Mouse (Mus musculus) 416B (cell line): ENCODE data around the gene St6galnac3.

Source experiments
- DNase-seq: peaks from one replicate; pipeline ENCODE4 v3.0.0; 2011; ENCODE audit warnings: low read depth

Gene St6galnac3

GRCm38 (mm10) chr3:153278249-153278648 is 446.7 kb downstream of the St6galnac3 start:
- no peak for DNase-seq

GRCm38 (mm10) chr3:153277389-153277999 is 447.5 kb downstream of the St6galnac3 start:
- DNase-seq, result no peak

DNA sequence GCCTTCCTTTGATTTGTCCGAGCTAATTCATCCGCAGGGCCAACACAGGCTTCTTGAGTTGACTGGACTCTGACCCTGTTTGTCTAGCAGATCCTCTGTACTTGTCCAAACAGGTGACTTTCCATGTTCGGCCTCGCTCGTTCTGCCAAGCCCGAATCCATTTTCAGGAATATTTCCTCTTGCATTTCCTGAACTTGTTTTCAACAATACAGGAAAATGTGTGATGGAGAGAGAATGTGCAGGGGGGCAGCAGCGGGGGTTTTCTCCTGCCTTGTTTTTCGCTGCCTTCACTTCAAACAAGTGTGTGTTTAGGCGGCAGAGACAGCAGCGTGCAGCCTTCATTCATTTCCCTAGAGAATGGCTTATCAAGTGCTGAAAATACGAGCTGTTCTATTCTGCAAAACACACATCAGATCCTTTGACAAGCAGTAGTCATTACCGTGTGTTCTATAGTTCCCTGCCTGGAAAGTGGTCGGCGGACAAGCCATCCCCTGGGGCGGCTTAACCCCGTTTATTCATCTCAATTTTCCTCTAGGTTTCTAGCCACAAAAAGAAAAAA is 448.1 kb downstream of the St6galnac3 start:
- DNase-seq, result no peak

GRCm38 (mm10) chr3:153276101-153276829 is 448.7 kb downstream of the St6galnac3 start:
- no peak for DNase-seq

DNA sequence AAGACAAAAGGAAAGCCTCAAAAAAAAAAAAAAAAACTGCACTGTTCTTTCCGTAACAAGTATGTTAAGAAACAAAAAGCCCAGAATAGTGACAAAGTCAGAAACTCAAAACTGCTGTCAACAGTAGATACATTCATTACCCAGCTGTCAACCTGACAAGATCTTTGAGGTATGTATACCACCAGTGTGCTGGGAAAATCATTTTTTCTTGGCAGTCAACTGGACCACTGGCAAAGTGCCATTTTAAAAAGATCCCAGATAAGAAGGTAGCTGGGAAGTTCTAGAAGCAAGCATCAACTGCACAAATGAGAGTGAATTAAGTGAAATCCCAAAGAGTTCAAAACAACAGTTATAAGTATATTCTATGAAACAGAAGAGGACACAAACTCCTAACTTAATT is 452.7 kb downstream of the St6galnac3 start:
- no peak for DNase-seq

DNA sequence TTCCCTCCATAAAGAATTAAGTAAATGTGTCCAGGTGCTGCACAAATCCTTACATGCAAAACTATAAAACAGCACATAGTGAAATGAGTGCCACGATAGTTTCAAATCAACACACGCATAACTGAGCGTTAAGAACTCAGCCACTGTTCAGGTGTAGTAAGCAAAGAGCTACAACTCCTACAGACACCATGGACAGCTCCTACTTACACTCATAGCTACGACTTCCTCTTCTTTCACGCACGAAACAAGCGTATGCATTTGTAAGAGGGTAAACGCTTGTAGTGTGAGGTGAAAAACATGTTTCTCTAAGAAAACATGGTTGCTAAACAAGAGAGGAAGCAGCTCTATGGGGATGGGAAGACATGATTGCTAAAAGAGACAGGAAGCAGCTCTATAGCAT is 457.6 kb downstream of the St6galnac3 start:
- no peak for DNase-seq

DNA sequence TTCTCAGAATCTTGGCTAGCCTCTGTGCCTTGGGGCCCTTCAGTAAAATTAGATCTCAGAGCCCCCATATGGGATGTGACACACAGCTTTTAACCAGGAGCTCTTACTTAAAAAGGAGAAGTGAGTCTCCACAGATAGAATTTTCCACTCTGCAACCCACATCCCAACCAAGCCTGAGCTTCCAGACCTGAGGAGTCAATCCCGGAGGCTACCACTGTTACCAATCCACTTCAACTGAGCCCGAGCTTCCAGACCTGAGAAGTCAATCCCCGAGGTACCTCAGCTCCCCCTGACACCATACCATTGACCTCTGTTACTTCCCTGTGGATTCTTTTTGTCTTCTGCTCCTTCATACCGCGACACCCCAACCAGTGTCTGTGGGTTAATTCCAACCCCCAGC is 463.0 kb downstream of the St6galnac3 start:
- DNase-seq, result no peak

- no peak for DNase-seq
Observed at GRCm38 (mm10) chr3:153260225-153260933, 464.6 kb downstream of the St6galnac3 start.

- DNase-seq, result no peak
Observed at GRCm38 (mm10) chr3:153255910-153256309, 469.1 kb downstream of the St6galnac3 start.

DNA sequence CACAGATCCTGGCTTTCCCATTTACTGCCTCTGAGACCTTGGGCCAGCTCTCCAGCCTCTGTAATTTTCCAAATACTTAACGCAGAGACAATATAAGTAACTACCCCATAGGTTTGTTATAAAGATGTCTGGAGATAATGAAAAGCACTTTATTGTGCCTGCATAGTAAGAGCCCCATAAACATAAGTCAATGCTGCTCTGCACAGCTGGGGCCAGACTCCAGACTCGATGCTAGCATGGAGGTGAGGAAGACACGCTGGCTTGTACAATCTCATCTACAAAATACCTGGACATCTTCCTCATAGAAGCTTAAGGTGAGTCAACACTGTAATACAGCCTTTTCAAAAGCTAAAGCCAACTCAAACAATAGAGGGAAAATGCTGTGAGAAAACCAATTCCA is 473.3 kb downstream of the St6galnac3 start:
- DNase-seq, result no peak

DNA sequence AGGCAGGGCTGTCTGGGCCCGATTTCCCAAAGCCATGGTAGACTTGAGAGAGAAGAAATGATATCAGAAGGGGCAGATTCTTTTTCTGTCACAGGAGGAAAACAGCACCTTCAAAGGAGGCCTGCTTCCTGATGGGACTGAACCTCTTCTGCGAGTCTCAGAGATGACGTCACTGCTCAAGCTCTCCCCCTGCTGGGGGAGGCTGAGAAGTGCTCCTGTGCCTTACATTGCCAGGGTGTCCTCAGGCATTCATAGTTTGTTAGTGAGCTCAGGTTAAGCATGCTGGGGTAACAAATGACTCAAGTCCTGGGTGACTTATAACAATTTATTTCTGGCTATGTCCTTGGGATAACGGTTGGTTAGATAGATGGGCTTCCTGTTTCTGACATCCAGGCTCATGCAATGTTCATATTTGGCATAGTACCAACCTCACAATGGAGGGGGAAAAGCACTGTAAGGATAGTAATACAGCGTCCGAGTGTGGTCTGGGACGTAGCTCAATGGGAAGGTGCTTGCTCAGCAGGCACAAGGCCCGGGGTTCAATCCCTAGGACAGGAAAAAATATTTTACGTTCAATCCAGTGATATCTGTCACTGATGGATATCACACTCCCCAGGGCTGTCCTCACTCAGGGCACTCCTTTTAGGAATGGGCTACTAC is 474.2 kb downstream of the St6galnac3 start:
- DNase-seq, result peak; percentile 8

- no peak for DNase-seq
Observed at GRCm38 (mm10) chr3:153248866-153249265, 476.1 kb downstream of the St6galnac3 start.

- DNase-seq, result no peak
Observed at GRCm38 (mm10) chr3:153248029-153248428, 476.9 kb downstream of the St6galnac3 start.

- no peak for DNase-seq
Observed at GRCm38 (mm10) chr3:153242524-153242923, 482.4 kb downstream of the St6galnac3 start.

DNA sequence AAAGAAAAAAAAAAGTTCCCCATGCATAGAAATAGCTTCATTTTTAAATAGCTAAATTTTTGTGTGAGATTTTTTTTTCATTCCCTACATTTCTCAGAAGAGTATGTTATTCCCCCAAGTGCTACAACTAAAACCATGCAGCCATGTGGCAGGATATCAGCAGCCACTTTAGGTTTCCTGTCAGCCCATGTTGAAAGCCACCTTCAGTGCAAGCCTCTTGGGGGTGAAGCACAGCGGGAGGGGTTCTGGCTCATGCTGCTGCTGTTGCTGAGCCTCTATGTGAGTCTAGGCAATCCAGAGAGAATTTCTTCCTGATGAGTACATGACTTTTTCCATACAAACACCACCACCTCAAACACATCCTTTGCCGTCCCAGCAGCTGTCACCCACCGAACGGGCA is 483.8 kb downstream of the St6galnac3 start:
- DNase-seq, result no peak

GRCm38 (mm10) chr3:153240366-153240765 is 484.6 kb downstream of the St6galnac3 start:
- DNase-seq, result no peak

DNA sequence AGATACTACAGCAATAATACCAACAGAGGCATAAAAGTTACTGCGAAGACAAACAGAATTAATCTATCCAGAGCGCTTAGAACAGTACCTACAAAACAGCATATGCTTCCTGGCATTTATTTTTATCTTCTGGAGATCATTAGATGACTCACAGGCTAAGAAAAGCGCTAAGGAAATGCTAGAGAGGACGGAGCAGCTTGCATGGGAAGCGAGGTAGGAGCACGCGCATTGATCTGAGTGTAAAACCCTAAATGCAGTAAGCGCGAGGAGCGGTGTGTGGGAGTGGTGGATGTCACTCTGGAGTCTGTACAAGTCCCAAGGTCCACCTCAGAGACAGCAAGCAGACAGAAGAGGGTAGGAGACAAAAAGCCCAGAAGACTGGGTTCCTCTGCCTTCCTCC is 486.6 kb downstream of the St6galnac3 start:
- DNase-seq, result no peak

GRCm38 (mm10) chr3:153236262-153236661 is 488.7 kb downstream of the St6galnac3 start:
- DNase-seq, result no peak

DNA sequence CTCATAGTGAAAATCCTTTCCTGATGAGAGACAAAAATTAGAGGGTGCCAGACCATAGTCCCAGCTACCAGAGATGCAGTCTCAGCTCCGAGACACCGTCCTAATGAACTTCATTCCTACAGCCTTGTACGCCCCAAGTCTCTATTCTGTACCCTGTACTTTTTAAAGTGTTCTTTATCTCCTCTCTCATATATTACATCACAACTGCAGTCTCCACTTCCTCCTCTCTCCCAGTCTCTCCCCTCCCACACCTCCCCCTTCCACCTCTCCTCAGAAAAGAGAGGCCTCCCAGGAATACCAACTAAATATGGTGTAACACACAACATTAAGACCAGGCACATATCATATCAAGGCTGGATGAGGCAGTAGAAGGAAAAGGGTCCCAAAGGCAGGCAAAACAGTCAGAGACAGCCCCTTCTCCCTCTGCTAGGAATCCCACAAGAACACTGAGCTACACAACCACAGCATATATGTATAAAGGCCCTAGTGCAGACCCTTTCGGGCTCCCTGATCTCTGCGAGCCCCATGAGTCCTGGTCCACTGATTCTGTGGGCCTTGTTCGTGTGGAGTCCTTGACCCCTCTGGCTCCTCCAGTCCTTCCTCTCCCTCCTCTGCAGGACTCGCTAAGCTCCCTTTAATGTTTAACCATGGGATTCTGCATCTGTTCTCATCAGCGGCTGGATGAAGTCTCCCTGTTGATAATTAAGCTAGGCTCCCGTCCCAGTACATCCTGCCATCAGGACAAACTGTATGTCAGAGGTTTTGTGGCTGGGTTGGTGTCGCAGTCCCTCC is 502.2 kb downstream of the St6galnac3 start:
- DNase-seq, result no peak

DNA sequence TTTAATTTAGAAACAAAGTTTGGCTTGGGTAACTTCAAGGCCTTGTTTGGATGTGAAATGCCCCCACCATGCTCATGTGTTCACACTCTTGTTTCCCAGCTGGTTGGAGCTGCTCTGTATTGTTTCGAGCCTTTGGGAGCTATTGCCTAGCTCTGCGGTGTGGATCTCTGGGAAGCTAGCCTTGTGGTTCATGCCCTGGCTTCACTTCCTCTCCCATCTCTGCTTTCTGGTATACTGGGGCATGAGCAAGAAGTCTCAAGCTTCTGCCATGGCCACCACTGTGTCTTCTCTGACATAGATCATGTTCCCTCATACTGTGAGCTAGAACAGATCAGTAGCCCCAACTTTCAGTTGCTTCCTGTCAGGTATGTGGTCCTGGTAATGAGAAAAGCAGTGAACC is 505.6 kb downstream of the St6galnac3 start:
- DNase-seq, result no peak

GRCm38 (mm10) chr3:153208186-153208585 is 516.8 kb downstream of the St6galnac3 start:
- DNase-seq, result no peak

DNA sequence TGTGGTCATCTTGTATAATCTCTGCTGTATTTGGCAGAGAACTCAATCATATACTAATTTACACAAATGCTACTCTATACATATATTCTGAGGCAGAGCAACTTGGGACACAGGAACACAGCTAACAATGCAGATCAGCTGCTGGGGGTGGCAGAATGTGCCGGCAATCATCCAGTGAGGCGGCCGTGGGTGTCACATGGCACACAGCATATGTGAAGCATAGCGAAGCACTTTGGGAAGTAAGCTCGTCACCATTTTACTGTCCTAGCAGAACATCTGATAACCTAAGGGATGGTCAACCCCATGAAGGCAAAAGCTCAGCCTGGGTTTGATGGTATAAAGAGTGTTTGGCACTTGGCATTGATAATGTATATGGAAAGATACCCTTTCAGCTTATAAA is 520.9 kb downstream of the St6galnac3 start:
- DNase-seq, result no peak
